Mouse (Mus musculus) C2C12 (cell line): Measurements from ENCODE around the gene Hsp90ab1.

Experiments used
- CEBPB ChIP-seq: IDR thresholded peaks from one replicate; pipeline ENCODE4 v1.6.1; 2011; ENCODE audit warnings: low read depth, mild to moderate bottlenecking, control low read depth, moderate library complexity
- CTCF ChIP-seq: IDR thresholded peaks from one replicate; pipeline ENCODE4 v1.5.1; 2011; ENCODE audit not compliant: control insufficient read depth, insufficient read depth, insufficient read length
- FOSL1 ChIP-seq: IDR thresholded peaks from one replicate; pipeline ENCODE4 v1.8.0; 2011; ENCODE audit warnings: mild to moderate bottlenecking, low read length; ENCODE audit not compliant: poor library complexity, insufficient read depth, severe bottlenecking
- MAX ChIP-seq: IDR thresholded peaks from one replicate; pipeline ENCODE4 v1.6.1; 2011; ENCODE audit warnings: mild to moderate bottlenecking, control low read depth
- MYOD1 ChIP-seq: IDR thresholded peaks from one replicate; pipeline ENCODE4 v1.6.1; 2011; ENCODE audit warnings: low read depth; ENCODE audit not compliant: control insufficient read depth, insufficient read length
- MYOG ChIP-seq: IDR thresholded peaks from one replicate; pipeline ENCODE4 v1.6.1; 2011; ENCODE audit not compliant: control insufficient read depth, insufficient read length; ENCODE audit errors: extremely low read depth
- USF1 ChIP-seq: IDR thresholded peaks from one replicate; pipeline ENCODE4 v1.6.1; 2011; ENCODE audit warnings: low read depth, mild to moderate bottlenecking, control low read depth, moderate library complexity

GRCm38 (mm10) chr17:45551816-45552451, 21.1 kb downstream of the Hsp90ab1 start:
- TF ChIP-seq CTCF = peak; percentile 82
- no peak for TF ChIP-seq USF1
- no peak for TF ChIP-seq MAX
- TF ChIP-seq CEBPB = peak; percentile 47
- TF ChIP-seq MYOG = no peak
- TF ChIP-seq MYOD1 = peak; percentile 71
- no peak for TF ChIP-seq FOSL1
